Mouse (Mus musculus) midbrain, postnatal 0 days (tissue): ENCODE data around the gene Gm10801. TPM values are rescaled to one million over a fixed set of nuclear protein-coding genes. Genes with fewer than 3 reads are reported as not detected.
A peak's percentile ranks its signal among the peaks of the same experiment; 100 is the strongest.
"Not testable (repeated sequence)": the region's sequence is repeated elsewhere in the genome, so short reads cannot be mapped to it uniquely, and the experiment has no call there.

Experiments
- ATAC-seq: fragments of 200-750 bp; cut with Nextera tagmentation; 2 replicates; pipeline ENCODE4 v1.8.0; 2017; ENCODE audit warnings: moderate number of reproducible peaks, mild to moderate bottlenecking, moderate TSS enrichment, moderate library complexity; ENCODE audit not compliant: low FRiP score
- DNase-seq: peaks from one replicate; pipeline ENCODE4 v3.0.0-alpha.2; 2015; ENCODE audit warnings: low spot score
- H3K27ac ChIP-seq: fragments of 300-500 bp; sonication (generic); 2 replicates; pipeline ENCODE4 v1.5.1; 2014; ENCODE audit warnings: low read depth, mild to moderate bottlenecking, low read length, mixed read lengths
- H3K27me3 ChIP-seq: fragments of 300-500 bp; sonication (generic); 2 replicates; pipeline ENCODE4 v1.6.1; 2014; ENCODE audit warnings: low read length, control low read depth, mixed read lengths; ENCODE audit not compliant: insufficient read depth
- H3K36me3 ChIP-seq: fragments of 300-500 bp; sonication (generic); 2 replicates; pipeline ENCODE4 v1.6.1; 2014; ENCODE audit warnings: low read length, control low read depth, mixed read lengths; ENCODE audit not compliant: insufficient read depth
- H3K4me1 ChIP-seq: fragments of 300-500 bp; sonication (generic); 2 replicates; pipeline ENCODE4 v1.6.1; 2014; ENCODE audit warnings: mild to moderate bottlenecking, control low read depth, antibody characterized with exemption, low read length, mixed read lengths; ENCODE audit not compliant: insufficient read depth
- H3K4me2 ChIP-seq: fragments of 300-500 bp; sonication (generic); 2 replicates; pipeline ENCODE4 v1.6.1; 2014; ENCODE audit warnings: low read depth, mild to moderate bottlenecking, low read length, mixed read lengths; ENCODE audit not compliant: poor library complexity, severe bottlenecking
- H3K4me3 ChIP-seq: fragments of 300-500 bp; sonication (generic); 2 replicates; pipeline ENCODE4 v1.5.1; 2014; ENCODE audit warnings: low read depth, mild to moderate bottlenecking, low read length, moderate library complexity
- H3K9ac ChIP-seq: fragments of 300-500 bp; sonication (generic); replicated peaks from 2 replicates; pipeline ENCODE4 v1.6.1; 2014; ENCODE audit warnings: mild to moderate bottlenecking, low read length, moderate library complexity, mixed read lengths; ENCODE audit not compliant: poor library complexity, severe bottlenecking
- H3K9me3 ChIP-seq: fragments of 300-500 bp; sonication (generic); 2 replicates; pipeline ENCODE4 v1.6.1; 2016; ENCODE audit warnings: low read length, control low read depth
- CTCF ChIP-seq: IDR thresholded peaks from 2 replicates; pipeline ENCODE4 v1.5.1; 2016; ENCODE audit warnings: antibody characterized with exemption, mild to moderate bottlenecking
- WGBS: fragments of 180-500 bp; shearing (Covaris S2); extraction: QIAGEN DNeasy Blood & Tissue Kit; methylation state at CpG from one replicate; pipeline ENCODE4 v1.1.7; 2014; 5-methylcytosine and 5-hydroxymethylcytosine counted together
- polyA plus RNA-seq: library from polyadenylated mRNA; unstranded; fragments of >200 nt; fragmentation: Nextera tagmentation; extraction: Ambion mirVana; gene quantifications from 2 replicates; pipeline ENCODE4 v1.2.1, GENCODE M21; 2015
- total RNA-seq: library from RNA; depleted of rRNA; stranded (reverse); fragments of >200 nt; gene quantifications from 2 replicates; pipeline ENCODE4 v1.2.3, GENCODE M21; 2014; rRNA removed

The Gm10801 gene
- total RNA-seq (2.4 TPM in 1 of 2 replicates, not detected in the other), polyA plus RNA-seq (0.37 TPM in 1 of 2 replicates, not detected in the other)

DNA sequence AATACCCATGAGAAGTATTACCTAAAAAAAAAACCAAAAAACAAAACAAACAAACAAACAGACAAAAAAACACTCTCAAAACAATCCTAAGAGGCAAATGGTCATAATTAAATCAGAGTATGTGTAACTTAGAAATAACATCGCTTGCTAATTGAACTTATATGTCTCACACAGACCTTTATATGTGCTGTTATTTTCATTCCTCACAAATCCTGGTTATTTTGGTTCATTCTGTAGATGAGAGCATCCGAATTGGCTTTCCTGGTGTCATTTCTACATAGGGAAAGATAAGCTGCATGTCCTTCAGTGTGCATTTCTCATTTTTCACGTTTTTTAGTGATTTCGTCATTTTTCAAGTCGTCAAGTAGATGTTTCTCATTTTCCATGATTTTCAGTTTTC, at the start of gene Gm10801:
Gm10801 (plus strand) TSS at position 301 of the 400 bp plus-strand sequence.
- not testable (repeated sequence) for ATAC-seq, H3K9ac ChIP-seq, H3K36me3 ChIP-seq, H3K4me1 ChIP-seq, H3K4me2 ChIP-seq, DNase-seq, H3K27ac ChIP-seq, H3K9me3 ChIP-seq, H3K27me3 ChIP-seq, H3K4me3 ChIP-seq
- WGBS: 77% methylated on average over 4 of the region's 5 CpGs

- not testable (repeated sequence) for H3K4me2 ChIP-seq, H3K27me3 ChIP-seq, DNase-seq, H3K9ac ChIP-seq, H3K4me1 ChIP-seq, H3K9me3 ChIP-seq, H3K36me3 ChIP-seq, H3K27ac ChIP-seq, ATAC-seq, H3K4me3 ChIP-seq
- WGBS: 84% methylated on average over 4 of the region's 4 CpGs
Observed at GRCm38 (mm10) chr2:98667201-98667600, 5.2 kb downstream of the Gm10801 start, which contains the start of gene Gm10800. Gene Gm10800, minus strand, starts transcription at chr2:98667301.

DNA sequence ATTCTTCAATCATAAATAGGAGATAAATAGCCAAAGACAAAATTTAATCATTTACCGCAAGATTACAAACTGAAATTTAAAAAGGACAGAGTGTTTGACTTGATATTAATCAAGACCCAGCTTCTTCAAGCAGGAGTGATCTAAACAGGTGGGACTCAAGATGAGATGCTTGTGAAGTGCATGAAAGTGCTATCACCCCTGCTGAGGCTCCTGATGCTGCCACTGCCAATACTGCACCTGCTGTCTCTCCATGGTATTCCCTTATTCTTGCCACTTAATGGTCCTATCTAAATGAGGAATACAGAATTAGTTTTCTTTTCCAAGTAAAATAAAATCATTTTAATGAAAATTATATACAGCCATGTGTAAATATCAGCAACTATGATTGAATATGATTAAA, 35.5 kb downstream of the Gm10801 start:
- ATAC-seq (no peak), DNase-seq (peak; percentile 53)
- H3K9me3 ChIP-seq: no peaks in the 10 kb centered on the region
- H3K9ac ChIP-seq: no peak overlapping the region
- no peaks in the 10 kb centered on the region for H3K27me3 ChIP-seq
- H3K4me3 ChIP-seq: no peak overlapping the region
- no peak for TF ChIP-seq CTCF
- H3K4me1 ChIP-seq: no peaks in the 10 kb centered on the region
- no peak overlapping the region for H3K4me2 ChIP-seq
- WGBS: 96% methylated on average over 1 of the region's 1 CpGs
- no peak overlapping the region for H3K27ac ChIP-seq
- no peaks in the 10 kb centered on the region for H3K36me3 ChIP-seq

Other genes with a start within 250 kb of the Gm10801 start
- gene Gm10800, start 5.1 kb downstream of the Gm10801 start, total RNA-seq: 4.7 and 9.1 TPM in 2 replicates
- 1.4 and 4.3 TPM in 2 replicates for gene Gm10800, start 5.1 kb downstream of the Gm10801 start, polyA plus RNA-seq